Mouse (Mus musculus): ENCODE data around the gene Gchfr. TPM values are rescaled to one million over a fixed set of nuclear protein-coding genes. Genes with fewer than 3 reads are reported as not detected.
A peak's percentile ranks its signal among the peaks of the same experiment; 100 is the strongest.

Gene Gchfr
- polyA plus RNA-seq, 1 experiment from 2014 or later, result 2.9 TPM

- H3K9me3 ChIP-seq (ENCODE audit: control insufficient read depth, low read depth, low read length), result no peaks in the 10 kb centered on the region
- no peak; the same call in 1 of the 2 replicates for ATAC-seq (ENCODE audit: insufficient number of reproducible peaks, insufficient read depth, low FRiP score, low read depth)
- 69% methylated on average over 9 of the region's 9 CpGs for WGBS
- H3K27me3 ChIP-seq (ENCODE audit: control insufficient read depth, insufficient read depth, low read length), result no peaks in the 10 kb centered on the region
- peaks cover 9% of the 10 kb centered on the region for H3K4me1 ChIP-seq (ENCODE audit: control insufficient read depth, insufficient read depth, low read length)
- peak overlapping the region; percentile 81; the same call in 1 of the 2 replicates for H3K4me3 ChIP-seq (ENCODE audit: low read depth, low read length)
- H3K4me2 ChIP-seq (replicated peaks; ENCODE audit: low read depth, low read length), result peak overlapping the region; percentile 97; the same call in 1 of the 2 replicates
- peaks cover 29% of the 10 kb centered on the region for H3K36me3 ChIP-seq (ENCODE audit: control insufficient read depth, insufficient read depth, low read length)
- peak overlapping the region; percentile 71; the same call in 1 of the 2 replicates for H3K9ac ChIP-seq (replicated peaks; ENCODE audit: low read depth, low read length)
- no peak overlapping the region for H3K27ac ChIP-seq (ENCODE audit: low read length)
Observed at GRCm38 (mm10) chr2:119155388-119155787, 12.2 kb upstream of the Gchfr start.

- 4% methylated on average over 33 of the region's 34 CpGs for WGBS
- H3K9me3 ChIP-seq (ENCODE audit: control insufficient read depth, low read depth, low read length), result no peaks in the 10 kb centered on the region
- H3K9ac ChIP-seq (replicated peaks; ENCODE audit: low read depth, low read length), result peak overlapping the region; percentile 71
- H3K27me3 ChIP-seq (ENCODE audit: control insufficient read depth, insufficient read depth, low read length), result no peaks in the 10 kb centered on the region
- H3K36me3 ChIP-seq (ENCODE audit: control insufficient read depth, insufficient read depth, low read length), result peaks cover 21% of the 10 kb centered on the region
- peaks cover 9% of the 10 kb centered on the region for H3K4me1 ChIP-seq (ENCODE audit: control insufficient read depth, insufficient read depth, low read length)
- H3K4me2 ChIP-seq (replicated peaks; ENCODE audit: low read depth, low read length), result peak overlapping the region; percentile 97
- H3K4me3 ChIP-seq (ENCODE audit: low read depth, low read length), result peak overlapping the region; percentile 81
- H3K27ac ChIP-seq (ENCODE audit: low read length), result no peak overlapping the region
- ATAC-seq (ENCODE audit: insufficient number of reproducible peaks, insufficient read depth, low FRiP score, low read depth), result 0 out of 2 replicates have a peak, but pooled peaks have one; percentile 16
Observed at GRCm38 (mm10) chr2:119156081-119156680, 11.4 kb upstream of the Gchfr start.

- Histone ChIP-seq H3K36me3 (ENCODE audit: control insufficient read depth, insufficient read depth, low read length) (peaks cover 15% of the 10 kb centered on the region), H3K4me2 (replicated peaks; ENCODE audit: low read depth, low read length) (peak within 1 kb of the TSS; percentile 97), H3K27me3 (ENCODE audit: control insufficient read depth, insufficient read depth, low read length) (no peaks in the 10 kb centered on the region), H3K27ac (ENCODE audit: low read length) (no peak within 1 kb of the TSS), H3K9ac (replicated peaks; ENCODE audit: low read depth, low read length) (peak within 1 kb of the TSS; percentile 71), H3K4me3 (ENCODE audit: low read depth, low read length) (peak within 1 kb of the TSS; percentile 81), H3K4me1 (ENCODE audit: control insufficient read depth, insufficient read depth, low read length) (peaks cover 9% of the 10 kb centered on the region), H3K9me3 (ENCODE audit: control insufficient read depth, low read depth, low read length) (no peaks in the 10 kb centered on the region)
- WGBS, result under 1% methylated on average over 57 of the region's 57 CpGs
- ATAC-seq (ENCODE audit: insufficient number of reproducible peaks, insufficient read depth, low FRiP score, low read depth), result peak; percentile 86
Observed at GRCm38 (mm10) chr2:119156681-119157572, 10.6 kb upstream of the Gchfr start, which contains the start of gene Rmdn3. Rmdn3 (minus strand) TSS chr2:119157034.

GRCm38 (mm10) chr2:119157836-119158235, 9.7 kb upstream of the Gchfr start:
- no peaks in the 10 kb centered on the region for H3K9me3 ChIP-seq (ENCODE audit: control insufficient read depth, low read depth, low read length)
- no peak overlapping the region for H3K27ac ChIP-seq (ENCODE audit: low read length)
- H3K4me1 ChIP-seq (ENCODE audit: control insufficient read depth, insufficient read depth, low read length), result peaks cover 9% of the 10 kb centered on the region
- no peak overlapping the region for H3K4me3 ChIP-seq (ENCODE audit: low read depth, low read length)
- H3K36me3 ChIP-seq (ENCODE audit: control insufficient read depth, insufficient read depth, low read length), result peaks cover 9% of the 10 kb centered on the region; the same call in 1 of the 2 replicates
- no peak overlapping the region for H3K9ac ChIP-seq (replicated peaks; ENCODE audit: low read depth, low read length)
- no peaks in the 10 kb centered on the region for H3K27me3 ChIP-seq (ENCODE audit: control insufficient read depth, insufficient read depth, low read length)
- no peak overlapping the region for H3K4me2 ChIP-seq (replicated peaks; ENCODE audit: low read depth, low read length)
- ATAC-seq (ENCODE audit: insufficient number of reproducible peaks, insufficient read depth, low FRiP score, low read depth), result no peak

GRCm38 (mm10) chr2:119161247-119161646, 6.3 kb upstream of the Gchfr start:
- Histone ChIP-seq H3K4me1 (ENCODE audit: control insufficient read depth, insufficient read depth, low read length) (no peaks in the 10 kb centered on the region), H3K9ac (replicated peaks; ENCODE audit: low read depth, low read length) (no peak overlapping the region), H3K4me3 (ENCODE audit: low read depth, low read length) (no peak overlapping the region), H3K9me3 (ENCODE audit: control insufficient read depth, low read depth, low read length) (no peaks in the 10 kb centered on the region), H3K27ac (ENCODE audit: low read length) (no peak overlapping the region), H3K27me3 (ENCODE audit: control insufficient read depth, insufficient read depth, low read length) (no peaks in the 10 kb centered on the region), H3K4me2 (replicated peaks; ENCODE audit: low read depth, low read length) (no peak overlapping the region), H3K36me3 (ENCODE audit: control insufficient read depth, insufficient read depth, low read length) (no peaks in the 10 kb centered on the region)
- no peak for ATAC-seq (ENCODE audit: insufficient number of reproducible peaks, insufficient read depth, low FRiP score, low read depth)
- WGBS, result 25% methylated on average over 2 of the region's 2 CpGs

- ATAC-seq (ENCODE audit: insufficient number of reproducible peaks, insufficient read depth, low FRiP score, low read depth), result no peak
- no peak overlapping the region for H3K4me2 ChIP-seq (replicated peaks; ENCODE audit: low read depth, low read length)
- no peaks in the 10 kb centered on the region for H3K4me1 ChIP-seq (ENCODE audit: control insufficient read depth, insufficient read depth, low read length)
- no peaks in the 10 kb centered on the region for H3K36me3 ChIP-seq (ENCODE audit: control insufficient read depth, insufficient read depth, low read length)
- H3K4me3 ChIP-seq (ENCODE audit: low read depth, low read length), result no peak overlapping the region
- WGBS, result 61% methylated on average over 3 of the region's 3 CpGs
- no peaks in the 10 kb centered on the region for H3K9me3 ChIP-seq (ENCODE audit: control insufficient read depth, low read depth, low read length)
- H3K27me3 ChIP-seq (ENCODE audit: control insufficient read depth, insufficient read depth, low read length), result no peaks in the 10 kb centered on the region
- H3K9ac ChIP-seq (replicated peaks; ENCODE audit: low read depth, low read length), result no peak overlapping the region
- no peak overlapping the region for H3K27ac ChIP-seq (ENCODE audit: low read length)
Observed at GRCm38 (mm10) chr2:119163135-119163534, 4.4 kb upstream of the Gchfr start.

GRCm38 (mm10) chr2:119163999-119164398, 3.6 kb upstream of the Gchfr start:
- H3K9ac ChIP-seq (replicated peaks; ENCODE audit: low read depth, low read length), result no peak overlapping the region
- no peak overlapping the region for H3K4me2 ChIP-seq (replicated peaks; ENCODE audit: low read depth, low read length)
- 87% methylated on average over 4 of the region's 4 CpGs for WGBS
- no peaks in the 10 kb centered on the region for H3K4me1 ChIP-seq (ENCODE audit: control insufficient read depth, insufficient read depth, low read length)
- no peaks in the 10 kb centered on the region for H3K27me3 ChIP-seq (ENCODE audit: control insufficient read depth, insufficient read depth, low read length)
- H3K4me3 ChIP-seq (ENCODE audit: low read depth, low read length), result no peak overlapping the region
- no peak for ATAC-seq (ENCODE audit: insufficient number of reproducible peaks, insufficient read depth, low FRiP score, low read depth)
- H3K27ac ChIP-seq (ENCODE audit: low read length), result no peak overlapping the region
- no peaks in the 10 kb centered on the region for H3K9me3 ChIP-seq (ENCODE audit: control insufficient read depth, low read depth, low read length)
- H3K36me3 ChIP-seq (ENCODE audit: control insufficient read depth, insufficient read depth, low read length), result no peaks in the 10 kb centered on the region

GRCm38 (mm10) chr2:119165401-119165800, 2.2 kb upstream of the Gchfr start:
- ATAC-seq (ENCODE audit: insufficient number of reproducible peaks, insufficient read depth, low FRiP score, low read depth), result no peak
- Histone ChIP-seq H3K27ac (ENCODE audit: low read length) (no peak overlapping the region), H3K9me3 (ENCODE audit: control insufficient read depth, low read depth, low read length) (no peaks in the 10 kb centered on the region), H3K27me3 (ENCODE audit: control insufficient read depth, insufficient read depth, low read length) (no peaks in the 10 kb centered on the region), H3K4me1 (ENCODE audit: control insufficient read depth, insufficient read depth, low read length) (no peaks in the 10 kb centered on the region), H3K4me2 (replicated peaks; ENCODE audit: low read depth, low read length) (no peak overlapping the region), H3K36me3 (ENCODE audit: control insufficient read depth, insufficient read depth, low read length) (no peaks in the 10 kb centered on the region), H3K9ac (replicated peaks; ENCODE audit: low read depth, low read length) (no peak overlapping the region), H3K4me3 (ENCODE audit: low read depth, low read length) (no peak overlapping the region)

All from stomach, embryonic 14.5 days (tissue).